22 mouse cellular contexts compared by ENCODE assay signal in the genomic region with DNA sequence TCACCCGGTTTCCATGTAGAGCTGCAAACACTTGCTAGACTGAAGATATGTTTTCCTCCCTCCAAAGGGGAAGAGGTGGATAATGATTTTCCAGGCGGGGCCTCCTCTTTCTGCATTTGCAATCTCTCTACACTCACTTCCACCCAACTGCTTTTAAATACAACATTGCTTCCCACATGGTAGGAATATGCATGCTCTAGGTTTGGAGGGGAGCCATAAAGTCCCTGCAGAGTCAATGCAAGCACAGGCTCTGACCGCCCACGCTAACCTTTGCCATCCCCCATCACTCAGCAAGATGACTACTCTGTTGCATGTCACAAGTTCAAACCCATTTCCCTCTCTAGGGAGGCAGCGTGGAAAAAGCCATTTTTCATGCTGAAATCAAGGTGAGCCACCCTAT.
"Had no signal": no experiment of that assay in that cellular context is flagged by ENCODE, and none has a peak within 500 bp of the region (broad histone marks: within the 10 kb centered on the region; RNA-seq: fewer than 3 reads in every experiment).

No protein-coding gene starts in this region.

- H3K4me3 ChIP-seq: heart, embryonic 10.5 days; heart, embryonic 12.5 days; hindbrain, embryonic 13.5 days; hindbrain, embryonic 15.5 days; kidney, embryonic 15.5 days; layer of hippocampus, adult 2 months; limb, embryonic 10.5 days; limb, embryonic 12.5 days; liver, embryonic 13.5 days; liver, embryonic 15.5 days had no signal

- ATAC-seq: forebrain, postnatal 0 days; hindbrain, postnatal 0 days; intestine, postnatal 0 days had no signal

- H3K27me3 ChIP-seq: heart, embryonic 12.5 days; hindbrain, embryonic 13.5 days; hindbrain, embryonic 15.5 days; kidney, embryonic 15.5 days; limb, embryonic 12.5 days; liver, embryonic 13.5 days; liver, embryonic 15.5 days had no signal

- DNase-seq: forebrain, postnatal 0 days; gastrocnemius, postnatal 14 days; heart, adult 18-20 months; heart, postnatal 10 days; kidney, adult 18-20 months; kidney, adult 8-10 months; kidney, postnatal 10 days; kidney, postnatal 4 days; liver; liver, embryonic 13.5 days had no signal

- H3K4me1 ChIP-seq: heart, embryonic 10.5 days; heart, embryonic 12.5 days; hindbrain, embryonic 15.5 days; limb, embryonic 10.5 days; limb, embryonic 12.5 days; liver, embryonic 13.5 days; liver, embryonic 15.5 days had no signal

- H3K36me3 ChIP-seq: heart, embryonic 10.5 days; heart, embryonic 12.5 days; hindbrain, embryonic 13.5 days; hindbrain, embryonic 15.5 days; kidney, embryonic 15.5 days; limb, embryonic 10.5 days; limb, embryonic 12.5 days; liver, embryonic 13.5 days; liver, embryonic 15.5 days had no signal

- H3K4me2 ChIP-seq: heart, embryonic 12.5 days; hindbrain, embryonic 13.5 days; hindbrain, embryonic 15.5 days; kidney, embryonic 15.5 days; limb, embryonic 12.5 days; liver, embryonic 11.5 days; liver, embryonic 13.5 days; liver, embryonic 15.5 days had no signal

- H3K27ac ChIP-seq: heart, embryonic 10.5 days; hindbrain, embryonic 13.5 days; hindbrain, embryonic 15.5 days; hindbrain, postnatal 0 days; kidney, embryonic 15.5 days; layer of hippocampus, adult 2 months; limb, embryonic 10.5 days; limb, embryonic 12.5 days; liver, embryonic 13.5 days; liver, embryonic 15.5 days had no signal

- H3K9ac ChIP-seq: forebrain, postnatal 0 days; heart, embryonic 12.5 days; hindbrain, embryonic 13.5 days; hindbrain, embryonic 15.5 days; kidney, embryonic 15.5 days; limb, embryonic 12.5 days; liver, embryonic 13.5 days; liver, embryonic 15.5 days had no signal

- H3K9me3 ChIP-seq: heart, embryonic 10.5 days; hindbrain, embryonic 13.5 days; hindbrain, embryonic 15.5 days; kidney, embryonic 15.5 days; limb, embryonic 10.5 days; limb, embryonic 12.5 days; liver, embryonic 15.5 days had no signal
